Mouse (Mus musculus) E14TG2a.4 (cell line): ENCODE results near the gene Fxyd6.

Experiments
- H3K27me3 ChIP-seq: 2 replicates; pipeline ENCODE4 v1.6.1; 2014; ENCODE audit warnings: low read length, control low read depth; ENCODE audit not compliant: insufficient read depth
- H3K36me3 ChIP-seq: 2 replicates; pipeline ENCODE4 v1.6.1; 2014; ENCODE audit warnings: low read length, control low read depth; ENCODE audit not compliant: insufficient read depth
- H3K4me1 ChIP-seq: replicated peaks from 2 replicates; pipeline ENCODE4 v1.6.1; 2014; ENCODE audit warnings: low read depth, low read length, control low read depth
- H3K4me3 ChIP-seq: replicated peaks from 2 replicates; pipeline ENCODE4 v1.5.1; 2014; ENCODE audit warnings: mild to moderate bottlenecking, low read length
- H3K9me3 ChIP-seq: 2 replicates; pipeline ENCODE4 v1.6.1; 2014; ENCODE audit warnings: low read length, control low read depth
- CTCF ChIP-seq: conservative IDR thresholded peaks from 2 replicates; pipeline ENCODE4 v1.5.1; 2014; ENCODE audit warnings: low read length
- NANOG ChIP-seq: IDR thresholded peaks from 2 replicates; pipeline ENCODE4 v1.6.1; 2014; ENCODE audit warnings: borderline replicate concordance, low read length, mixed read lengths
- POU5F1 ChIP-seq: IDR thresholded peaks from 2 replicates; pipeline ENCODE4 v1.6.1; 2014; ENCODE audit warnings: low read length, borderline replicate concordance

The Fxyd6 gene

DNA sequence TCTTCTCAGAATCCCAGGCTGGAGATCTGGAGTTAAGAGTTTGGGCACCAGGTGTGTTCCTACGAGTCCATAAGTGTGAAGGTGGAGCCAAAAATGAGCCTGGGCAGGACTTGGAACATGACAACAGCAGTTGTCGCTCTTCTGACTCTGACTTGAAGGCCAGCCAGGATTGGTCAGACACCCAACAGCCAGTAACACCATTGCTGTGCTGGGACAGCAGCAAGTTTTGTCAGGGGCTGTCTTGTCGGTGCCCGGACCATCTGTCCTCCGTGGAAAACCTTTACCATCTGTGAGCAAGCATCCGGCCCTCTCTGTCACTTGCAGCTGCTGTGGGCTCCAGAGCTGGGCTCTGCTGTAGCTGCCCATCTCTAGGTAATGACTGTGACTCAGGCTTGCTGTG, 23.7 kb upstream of the Fxyd6 start:
- Histone ChIP-seq H3K4me1 (peaks cover 66% of the 10 kb centered on the region), H3K9me3 (peaks cover 9% of the 10 kb centered on the region), H3K27me3 (no peaks in the 10 kb centered on the region), H3K4me3 (no peak overlapping the region), H3K36me3 (no peaks in the 10 kb centered on the region)
- TF ChIP-seq CTCF (no peak), NANOG (no peak), POU5F1 (no peak)

DNA sequence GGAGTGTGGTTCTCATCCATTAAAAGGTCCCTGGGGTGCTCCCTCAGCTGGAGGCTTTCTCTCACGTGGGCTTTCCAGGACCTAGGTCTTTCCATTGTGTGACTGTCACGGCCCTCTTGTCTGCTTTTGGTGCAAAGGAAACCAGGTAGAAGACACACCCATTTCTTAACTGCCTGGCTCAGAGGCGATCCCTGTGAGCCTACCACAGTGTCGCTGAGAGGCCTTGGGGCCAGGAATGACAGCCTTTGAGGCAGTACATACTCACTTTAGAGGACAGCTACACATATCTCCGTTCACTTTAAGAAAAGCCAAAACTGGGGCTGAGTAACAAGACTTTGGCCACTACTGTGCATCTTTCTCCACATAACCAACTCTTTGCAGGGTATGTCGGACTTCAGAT, 21.4 kb upstream of the Fxyd6 start:
- TF ChIP-seq NANOG (no peak), POU5F1 (no peak), CTCF (no peak)
- H3K9me3 ChIP-seq, result peaks cover 29% of the 10 kb centered on the region
- H3K4me3 ChIP-seq, result peak overlapping the region; percentile 48; the same call in 1 of the 2 replicates
- H3K4me1 ChIP-seq, result peaks cover 72% of the 10 kb centered on the region
- H3K36me3 ChIP-seq, result peaks cover 7% of the 10 kb centered on the region; the same call in 1 of the 2 replicates
- H3K27me3 ChIP-seq, result no peaks in the 10 kb centered on the region

DNA sequence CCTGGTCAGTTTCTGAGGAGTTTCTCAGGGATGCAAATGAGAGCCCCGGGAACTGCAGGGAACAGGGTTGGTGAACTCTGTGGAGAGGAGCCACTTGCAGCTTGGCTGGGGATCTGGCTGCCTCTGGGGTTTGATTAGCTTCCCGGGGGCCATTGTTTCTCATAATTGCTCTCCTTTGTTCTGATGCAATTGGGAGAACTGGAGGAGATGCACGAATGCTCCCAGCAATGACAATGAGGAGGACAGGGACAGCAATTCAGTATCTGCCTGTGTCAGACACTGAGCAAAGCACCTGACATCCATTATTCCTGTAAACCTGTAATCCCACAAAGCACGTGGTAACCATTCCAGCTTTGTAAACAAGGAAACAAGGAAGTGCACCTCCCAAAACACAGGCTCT, 20.8 kb upstream of the Fxyd6 start:
- Histone ChIP-seq H3K27me3 (no peaks in the 10 kb centered on the region), H3K36me3 (peaks cover 7% of the 10 kb centered on the region; the same call in 1 of the 2 replicates), H3K4me1 (peaks cover 72% of the 10 kb centered on the region)

DNA sequence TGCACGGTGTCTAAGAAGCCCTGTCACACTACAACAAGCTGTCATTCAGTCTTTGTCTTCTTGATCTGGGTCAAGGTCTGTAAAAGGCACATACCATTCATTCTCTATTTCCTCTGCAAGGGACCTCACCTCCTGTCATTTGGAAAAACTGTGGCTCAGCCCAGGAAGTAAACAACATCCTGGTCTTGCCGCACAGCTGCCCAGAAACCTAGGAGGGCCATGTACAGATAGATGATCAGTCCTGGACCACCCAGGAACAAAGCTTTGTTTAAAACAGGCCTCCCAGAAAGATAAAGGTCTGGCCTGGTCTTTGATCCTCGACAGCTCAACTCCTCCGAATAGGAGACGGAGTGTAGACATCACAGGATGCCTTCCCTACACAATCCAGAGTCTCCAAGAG, 20.1 kb upstream of the Fxyd6 start:
- Histone ChIP-seq H3K4me1 (peaks cover 65% of the 10 kb centered on the region), H3K4me3 (no peak overlapping the region), H3K36me3 (peaks cover 7% of the 10 kb centered on the region; the same call in 1 of the 2 replicates), H3K27me3 (no peaks in the 10 kb centered on the region), H3K9me3 (peaks cover 37% of the 10 kb centered on the region)
- TF ChIP-seq NANOG, result peak; percentile 96
- no peak for TF ChIP-seq CTCF

More for the DNA sequence above, 20.8 kb upstream of the Fxyd6 start:
- Histone ChIP-seq H3K4me3 (0 out of 2 replicates have a peak overlapping the region, but pooled peaks have one; percentile 48), H3K9me3 (peaks cover 34% of the 10 kb centered on the region)
- TF ChIP-seq POU5F1, result no peak
- peak; percentile 98 for TF ChIP-seq NANOG

DNA sequence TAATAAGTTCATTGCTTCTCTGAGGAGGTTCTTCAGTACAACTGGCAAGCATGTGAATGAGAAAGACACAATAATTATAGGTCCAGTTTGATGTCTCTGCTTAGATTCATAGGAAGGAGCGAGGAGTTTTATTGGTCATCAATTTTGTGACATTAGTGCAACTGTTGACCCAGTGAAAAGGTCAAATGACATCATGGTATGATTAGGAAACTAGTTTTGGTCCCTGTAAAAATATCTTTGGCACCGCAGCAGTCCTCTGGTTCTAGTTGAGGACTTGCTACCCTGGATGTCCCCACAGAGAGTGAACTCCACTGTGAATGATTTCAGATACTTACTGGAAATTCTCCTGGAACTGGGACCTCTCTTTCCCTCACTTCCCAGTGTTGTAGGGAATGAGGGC, 14.8 kb upstream of the Fxyd6 start:
- H3K4me3 ChIP-seq, result no peak overlapping the region
- TF ChIP-seq NANOG, result no peak
- TF ChIP-seq POU5F1, result no peak
- TF ChIP-seq CTCF, result no peak
- H3K9me3 ChIP-seq, result peaks cover 67% of the 10 kb centered on the region
- H3K4me1 ChIP-seq, result peaks cover 40% of the 10 kb centered on the region
- H3K36me3 ChIP-seq, result peaks cover 7% of the 10 kb centered on the region; the same call in 1 of the 2 replicates
- H3K27me3 ChIP-seq, result no peaks in the 10 kb centered on the region

DNA sequence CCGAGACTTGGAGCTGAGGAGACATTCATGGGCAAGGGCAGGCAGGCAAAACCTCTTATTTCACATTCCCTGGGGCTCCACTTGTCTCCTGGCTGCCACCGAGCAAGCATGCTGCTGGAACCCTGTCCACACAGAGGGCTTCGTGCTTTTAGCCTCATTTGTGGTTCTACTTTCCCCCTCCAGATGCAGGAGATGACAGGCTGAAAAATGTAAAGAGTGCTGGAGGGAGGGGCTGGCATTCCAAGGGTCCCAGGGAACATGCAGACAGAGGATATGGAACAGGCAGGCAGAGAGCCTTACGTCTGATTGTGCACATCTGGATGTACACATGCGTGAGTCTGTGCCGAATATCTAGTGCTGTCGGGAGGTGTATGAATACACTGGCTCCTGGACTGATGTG, 11.6 kb upstream of the Fxyd6 start:
- Histone ChIP-seq H3K4me1 (peaks cover 54% of the 10 kb centered on the region), H3K27me3 (no peaks in the 10 kb centered on the region)
- TF ChIP-seq POU5F1 (no peak), CTCF (no peak), NANOG (no peak)

DNA sequence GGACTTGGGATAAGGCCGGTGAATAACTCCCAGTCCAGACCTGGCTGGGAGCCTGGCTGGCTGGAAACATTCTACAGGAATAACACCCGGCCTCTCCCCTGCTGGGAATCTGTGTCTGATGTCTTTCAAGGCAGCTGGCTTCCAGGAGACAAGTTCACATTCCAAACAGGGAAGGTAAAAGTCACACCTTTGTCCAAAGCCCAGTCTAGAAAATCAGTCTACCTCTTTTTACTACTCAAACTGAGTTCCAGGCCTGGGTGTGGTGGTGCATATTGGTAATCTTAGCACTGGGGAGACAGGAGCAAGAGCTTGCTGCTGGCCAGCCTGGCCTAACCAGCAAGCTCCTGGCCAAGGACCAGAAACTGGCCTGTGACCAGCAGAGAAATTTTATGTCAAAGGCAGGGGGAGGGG, 7.9 kb upstream of the Fxyd6 start:
- TF ChIP-seq NANOG (no peak), POU5F1 (no peak), CTCF (no peak)
- Histone ChIP-seq H3K36me3 (no peaks in the 10 kb centered on the region), H3K4me3 (0 out of 2 replicates have a peak overlapping the region, but pooled peaks have one; percentile 32), H3K27me3 (no peaks in the 10 kb centered on the region), H3K4me1 (peaks cover 83% of the 10 kb centered on the region), H3K9me3 (peaks cover 9% of the 10 kb centered on the region)

More for the DNA sequence above, 11.6 kb upstream of the Fxyd6 start:
- Histone ChIP-seq H3K36me3 (no peaks in the 10 kb centered on the region), H3K9me3 (peaks cover 39% of the 10 kb centered on the region), H3K4me3 (no peak overlapping the region)

DNA sequence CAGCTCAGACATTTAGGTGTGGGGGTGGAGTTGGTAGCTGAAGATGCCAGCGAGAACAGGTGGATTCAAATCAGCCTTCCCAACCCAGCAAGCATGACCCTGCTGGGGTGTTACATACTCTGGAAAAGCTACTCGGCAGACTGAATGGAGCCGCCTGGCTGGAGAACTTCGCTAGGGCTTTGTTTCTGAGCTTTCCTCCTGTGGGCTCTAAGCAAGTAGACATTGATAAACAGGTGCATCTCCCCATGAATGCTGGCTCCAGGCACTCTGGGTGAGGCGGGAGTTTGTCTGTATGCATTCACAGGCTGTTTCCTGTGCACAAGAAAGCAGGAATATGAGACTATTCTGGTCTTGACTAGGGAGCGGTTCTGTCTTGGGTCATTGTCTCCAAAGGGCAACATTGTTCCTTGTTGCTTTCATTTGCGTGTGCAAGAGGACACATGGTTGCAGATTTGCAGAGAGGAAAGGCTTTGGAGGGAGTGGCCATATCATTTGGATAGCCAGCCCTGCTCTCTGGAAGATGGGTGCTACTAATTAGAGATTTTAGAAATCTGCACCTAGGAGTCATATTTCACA, 6.3 kb upstream of the Fxyd6 start:
- Histone ChIP-seq H3K27me3 (no peaks in the 10 kb centered on the region), H3K36me3 (no peaks in the 10 kb centered on the region), H3K9me3 (no peaks in the 10 kb centered on the region; the same call in 1 of the 2 replicates), H3K4me3 (no peak overlapping the region), H3K4me1 (peaks cover 89% of the 10 kb centered on the region)
- TF ChIP-seq POU5F1 (no peak), CTCF (no peak), NANOG (no peak)

DNA sequence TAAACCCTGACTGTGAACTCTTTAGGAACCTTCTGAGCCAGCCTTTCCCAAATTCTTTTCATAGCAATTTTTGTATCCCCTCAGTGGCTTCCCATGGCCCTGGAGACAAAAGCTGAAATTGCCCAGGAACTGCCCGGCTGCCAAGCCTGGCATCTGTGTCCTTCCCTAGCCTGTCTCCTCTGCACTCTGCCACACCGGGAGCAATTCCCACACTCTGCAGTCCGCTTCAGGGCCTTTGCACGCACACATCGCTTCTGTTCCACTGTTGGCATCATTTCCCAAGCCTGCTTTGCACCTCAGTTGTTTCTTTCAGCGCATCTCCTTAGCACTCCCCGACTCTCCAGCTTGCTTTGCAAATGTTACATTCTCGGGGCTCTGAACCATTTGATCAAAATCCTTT, 2.3 kb upstream of the Fxyd6 start:
- H3K4me3 ChIP-seq, result no peak overlapping the region
- H3K36me3 ChIP-seq, result peaks cover 12% of the 10 kb centered on the region
- no peaks in the 10 kb centered on the region for H3K9me3 ChIP-seq
- peaks cover 84% of the 10 kb centered on the region for H3K4me1 ChIP-seq
- H3K27me3 ChIP-seq, result no peaks in the 10 kb centered on the region
- TF ChIP-seq CTCF (no peak), POU5F1 (no peak), NANOG (no peak)
